Mouse (Mus musculus) intestine, embryonic 16.5 days (tissue): ENCODE data around the gene Vav2. TPM values are rescaled to one million over a fixed set of nuclear protein-coding genes. Genes with fewer than 3 reads are reported as not detected.

Experiments used
- ATAC-seq: fragments of 200-750 bp; cut with Nextera tagmentation; 2 replicates; pipeline ENCODE4 v1.8.0; 2017; ENCODE audit warnings: moderate TSS enrichment, moderate library complexity
- H3K27ac ChIP-seq: fragments of 300-500 bp; sonication (generic); 2 replicates; pipeline ENCODE4 v1.5.1; 2014; ENCODE audit warnings: mild to moderate bottlenecking, low read length
- H3K27me3 ChIP-seq: fragments of 300-500 bp; sonication (generic); replicated peaks from 2 replicates; pipeline ENCODE4 v1.6.1; 2014; ENCODE audit warnings: low read length, control low read depth, mixed read lengths; ENCODE audit not compliant: control insufficient read depth, insufficient read depth
- H3K36me3 ChIP-seq: fragments of 300-500 bp; sonication (generic); 2 replicates; pipeline ENCODE4 v1.6.1; 2014; ENCODE audit warnings: low read length, control low read depth; ENCODE audit not compliant: control insufficient read depth, insufficient read depth
- H3K4me1 ChIP-seq: fragments of 300-500 bp; sonication (generic); 2 replicates; pipeline ENCODE4 v1.6.1; 2014; ENCODE audit warnings: low read length, control low read depth, mixed read lengths; ENCODE audit not compliant: control insufficient read depth, insufficient read depth
- H3K4me2 ChIP-seq: fragments of 300-500 bp; sonication (generic); 2 replicates; pipeline ENCODE4 v1.6.1; 2014; ENCODE audit warnings: low read depth, low read length, control low read depth
- H3K4me3 ChIP-seq: fragments of 300-500 bp; sonication (generic); 2 replicates; pipeline ENCODE4 v1.5.1; 2014; ENCODE audit warnings: mild to moderate bottlenecking, low read length
- H3K9ac ChIP-seq: fragments of 300-500 bp; sonication (generic); 2 replicates; pipeline ENCODE4 v1.6.1; 2014; ENCODE audit warnings: low read depth, low read length
- H3K9me3 ChIP-seq: fragments of 300-500 bp; sonication (generic); 2 replicates; pipeline ENCODE4 v1.6.1; 2016; ENCODE audit warnings: low read length, control low read depth; ENCODE audit not compliant: control insufficient read depth
- WGBS: fragments of 180-500 bp; shearing (Covaris S2); extraction: QIAGEN DNeasy Blood & Tissue Kit; methylation state at CpG from one replicate; pipeline ENCODE4 v1.1.7; 2014; 5-methylcytosine and 5-hydroxymethylcytosine counted together
- polyA plus RNA-seq: library from polyadenylated mRNA; unstranded; fragments of >200 nt; fragmentation: Nextera tagmentation; extraction: Ambion mirVana; gene quantifications from 2 replicates; pipeline ENCODE4 v1.2.1, GENCODE M21; 2015

Gene Vav2
- polyA plus RNA-seq, 1 experiment from 2014 or later, result 4.8 TPM

GRCm38 (mm10) chr2:27469292-27469990, 42.6 kb upstream of the Vav2 start:
- Histone ChIP-seq H3K4me3 (no peak overlapping the region), H3K27ac (peak overlapping the region; percentile 77), H3K9ac (peak overlapping the region; percentile 32; the same call in 1 of the 2 replicates), H3K27me3 (no peaks in the 10 kb centered on the region), H3K4me1 (peaks cover 70% of the 10 kb centered on the region), H3K36me3 (0 out of 2 replicates have a peak, but pooled peaks cover 3% of the 10 kb centered on the region), H3K9me3 (no peaks in the 10 kb centered on the region), H3K4me2 (0 out of 2 replicates have a peak overlapping the region, but pooled peaks have one; percentile 24)
- peak; percentile 54 for ATAC-seq
- WGBS, result 61% methylated on average over 4 of the region's 4 CpGs

GRCm38 (mm10) chr2:27462901-27463300, 36.1 kb upstream of the Vav2 start:
- peaks cover 14% of the 10 kb centered on the region for H3K4me1 ChIP-seq
- no peaks in the 10 kb centered on the region for H3K27me3 ChIP-seq
- WGBS, result 91% methylated on average over 4 of the region's 4 CpGs
- ATAC-seq, result no peak
- no peak overlapping the region for H3K9ac ChIP-seq
- peaks cover 34% of the 10 kb centered on the region for H3K36me3 ChIP-seq
- H3K27ac ChIP-seq, result no peak overlapping the region; the same call in 1 of the 2 replicates
- H3K4me2 ChIP-seq, result no peak overlapping the region
- no peaks in the 10 kb centered on the region for H3K9me3 ChIP-seq
- H3K4me3 ChIP-seq, result no peak overlapping the region

GRCm38 (mm10) chr2:27461881-27462660, 35.2 kb upstream of the Vav2 start:
- H3K27ac ChIP-seq, result peak overlapping the region; percentile 9; the same call in 1 of the 2 replicates
- ATAC-seq, result peak; percentile 27
- no peak overlapping the region for H3K4me2 ChIP-seq
- H3K9me3 ChIP-seq, result no peaks in the 10 kb centered on the region
- WGBS, result 73% methylated on average over 4 of the region's 4 CpGs
- no peak overlapping the region for H3K4me3 ChIP-seq
- H3K36me3 ChIP-seq, result peaks cover 38% of the 10 kb centered on the region
- peaks cover 13% of the 10 kb centered on the region for H3K4me1 ChIP-seq
- no peak overlapping the region for H3K9ac ChIP-seq
- H3K27me3 ChIP-seq, result no peaks in the 10 kb centered on the region

GRCm38 (mm10) chr2:27460651-27461050, 33.8 kb upstream of the Vav2 start:
- Histone ChIP-seq H3K4me3 (no peak overlapping the region), H3K36me3 (peaks cover 44% of the 10 kb centered on the region), H3K4me2 (no peak overlapping the region), H3K27me3 (no peaks in the 10 kb centered on the region), H3K9ac (no peak overlapping the region), H3K27ac (no peak overlapping the region), H3K4me1 (peaks cover 6% of the 10 kb centered on the region), H3K9me3 (no peaks in the 10 kb centered on the region)
- no peak for ATAC-seq
- 65% methylated on average over 9 of the region's 9 CpGs for WGBS

GRCm38 (mm10) chr2:27460163-27460562, 33.3 kb upstream of the Vav2 start:
- no peaks in the 10 kb centered on the region for H3K27me3 ChIP-seq
- H3K4me3 ChIP-seq, result no peak overlapping the region
- 0 out of 2 replicates have a peak, but pooled peaks cover 4% of the 10 kb centered on the region for H3K4me1 ChIP-seq
- no peak for ATAC-seq
- WGBS, result 83% methylated on average over 5 of the region's 5 CpGs
- H3K36me3 ChIP-seq, result peaks cover 42% of the 10 kb centered on the region
- no peaks in the 10 kb centered on the region for H3K9me3 ChIP-seq
- no peak overlapping the region for H3K27ac ChIP-seq
- no peak overlapping the region for H3K4me2 ChIP-seq
- no peak overlapping the region for H3K9ac ChIP-seq

GRCm38 (mm10) chr2:27459735-27460134, 32.9 kb upstream of the Vav2 start:
- peaks cover 42% of the 10 kb centered on the region for H3K36me3 ChIP-seq
- no peak overlapping the region for H3K4me3 ChIP-seq
- no peak overlapping the region for H3K27ac ChIP-seq
- no peaks in the 10 kb centered on the region for H3K9me3 ChIP-seq
- H3K27me3 ChIP-seq, result no peaks in the 10 kb centered on the region
- H3K4me1 ChIP-seq, result 0 out of 2 replicates have a peak, but pooled peaks cover 4% of the 10 kb centered on the region
- 82% methylated on average over 7 of the region's 7 CpGs for WGBS
- H3K9ac ChIP-seq, result no peak overlapping the region
- ATAC-seq, result no peak
- no peak overlapping the region for H3K4me2 ChIP-seq

- H3K4me1 ChIP-seq, result no peaks in the 10 kb centered on the region
- no peaks in the 10 kb centered on the region for H3K9me3 ChIP-seq
- H3K27me3 ChIP-seq, result no peaks in the 10 kb centered on the region
- no peak for ATAC-seq
- H3K36me3 ChIP-seq, result peaks cover 31% of the 10 kb centered on the region
- H3K4me2 ChIP-seq, result no peak overlapping the region
- H3K4me3 ChIP-seq, result no peak overlapping the region
- H3K27ac ChIP-seq, result no peak overlapping the region
- no peak overlapping the region for H3K9ac ChIP-seq
- 67% methylated on average over 14 of the region's 14 CpGs for WGBS
These were observed 23.4 kb upstream of the Vav2 start for GRCm38 (mm10) chr2:27450226-27450625.

- ATAC-seq, result no peak
- H3K27ac ChIP-seq, result no peak overlapping the region
- H3K4me1 ChIP-seq, result 0 out of 2 replicates have a peak, but pooled peaks cover 6% of the 10 kb centered on the region
- 89% methylated on average over 5 of the region's 5 CpGs for WGBS
- no peak overlapping the region for H3K4me3 ChIP-seq
- H3K27me3 ChIP-seq, result no peaks in the 10 kb centered on the region
- H3K9ac ChIP-seq, result no peak overlapping the region
- peaks cover 26% of the 10 kb centered on the region for H3K36me3 ChIP-seq
- H3K4me2 ChIP-seq, result no peak overlapping the region
- no peaks in the 10 kb centered on the region for H3K9me3 ChIP-seq
These were observed 20.9 kb upstream of the Vav2 start for GRCm38 (mm10) chr2:27447782-27448181.

GRCm38 (mm10) chr2:27446812-27447211, 20.0 kb upstream of the Vav2 start:
- ATAC-seq, result no peak
- H3K36me3 ChIP-seq, result peaks cover 23% of the 10 kb centered on the region
- H3K9me3 ChIP-seq, result no peaks in the 10 kb centered on the region
- no peak overlapping the region for H3K4me3 ChIP-seq
- H3K4me1 ChIP-seq, result 0 out of 2 replicates have a peak, but pooled peaks cover 7% of the 10 kb centered on the region
- no peak overlapping the region for H3K27ac ChIP-seq
- WGBS, result 90% methylated on average over 8 of the region's 8 CpGs
- H3K4me2 ChIP-seq, result no peak overlapping the region
- no peak overlapping the region for H3K9ac ChIP-seq
- no peaks in the 10 kb centered on the region for H3K27me3 ChIP-seq
